Mouse (Mus musculus) ES-E14 (cell line): Measurements from ENCODE around the gene Kdm6b. TPM values are rescaled to one million over a fixed set of nuclear protein-coding genes. Genes with fewer than 3 reads are reported as not detected.

ENCODE experiments used
- DNase-seq: peaks from one replicate; pipeline ENCODE4 v3.0.0-alpha.2; 2013; ENCODE audit warnings: low read depth, low spot score
- H3K27ac ChIP-seq: 2 replicates; pipeline ENCODE4 v1.5.1; 2012; ENCODE audit warnings: low read depth, mild to moderate bottlenecking, low read length, moderate library complexity, mixed read lengths; ENCODE audit not compliant: poor library complexity, insufficient read depth, severe bottlenecking
- H3K36me3 ChIP-seq: 2 replicates; pipeline ENCODE4 v1.6.1; 2012; ENCODE audit warnings: mild to moderate bottlenecking, low read length, moderate library complexity, mixed read lengths; ENCODE audit not compliant: control insufficient read depth, poor library complexity, insufficient read depth, severe bottlenecking
- H3K4me1 ChIP-seq, 2 experiments: fragments of 150-350 bp in 1 of 2; sonication (generic) in 1 of 2; 2 replicates each; pipeline ENCODE4 v1.6.1; 2012; ENCODE audit warnings: low read length in 2 of 2, mild to moderate bottlenecking in 1 of 2, mixed read lengths in 1 of 2; ENCODE audit not compliant: control insufficient read depth in 2 of 2, insufficient read depth in 2 of 2, poor library complexity in 1 of 2
- H3K4me3 ChIP-seq, 2 experiments: fragments of 150-350 bp in 1 of 2; sonication (generic) in 1 of 2; 2 replicates each; pipeline ENCODE4 v1.5.1; 2012; ENCODE audit warnings: low read length in 2 of 2, low read depth in 1 of 2, mild to moderate bottlenecking in 1 of 2, mixed read lengths in 1 of 2; ENCODE audit not compliant: insufficient read depth in 1 of 2, poor library complexity in 1 of 2, severe bottlenecking in 1 of 2
- H3K9ac ChIP-seq: 2 replicates; pipeline ENCODE4 v1.6.1; 2012; ENCODE audit warnings: low read depth, mild to moderate bottlenecking, low read length, mixed read lengths; ENCODE audit not compliant: poor library complexity, insufficient read depth, severe bottlenecking
- H3K9me3 ChIP-seq: fragments of 150-350 bp; sonication (generic); 2 replicates; pipeline ENCODE4 v1.6.1; 2012; ENCODE audit warnings: low read depth, mild to moderate bottlenecking, low read length; ENCODE audit not compliant: control insufficient read depth, insufficient read depth
- CHD2 ChIP-seq: IDR thresholded peaks from 2 replicates; pipeline ENCODE4 v1.6.1; 2014; ENCODE audit warnings: mild to moderate bottlenecking, low read depth, low read length, inconsistent platforms
- HCFC1 ChIP-seq: IDR thresholded peaks from 2 replicates; pipeline ENCODE4 v1.6.1; 2012; ENCODE audit warnings: low read length, inconsistent platforms, borderline replicate concordance; ENCODE audit not compliant: insufficient read depth
- MAFK ChIP-seq: IDR thresholded peaks from 2 replicates; pipeline ENCODE4 v1.6.1; 2014; ENCODE audit warnings: mild to moderate bottlenecking, low read depth, low read length, inconsistent platforms; ENCODE audit not compliant: insufficient read depth
- ZC3H11A ChIP-seq: IDR thresholded peaks from 2 replicates; pipeline ENCODE4 v1.6.1; 2012; ENCODE audit warnings: low read depth, mild to moderate bottlenecking, inconsistent platforms, low read length, borderline replicate concordance
- ZNF384 ChIP-seq: IDR thresholded peaks from 2 replicates; pipeline ENCODE4 v1.6.1; 2012; ENCODE audit warnings: low read depth, low read length, inconsistent platforms
- in situ Hi-C, 2 experiments: fragments of 600-800 bp; cut with MboI; formaldehyde crosslinking; loops; one replicate each; pipeline ENCODE4 v1.15.1; 2025; ENCODE audit warnings: low sequenced_read_pairs in 2 of 2, inconsistent platforms in 1 of 2; ENCODE audit not compliant: unreplicated experiment in 2 of 2
- total RNA-seq: library from RNA; depleted of rRNA; stranded (reverse); fragments of 300-350 nt; gene quantifications from 2 replicates; pipeline ENCODE4 v1.2.3, GENCODE M21; 2012

Kdm6b gene
- total RNA-seq, 1 experiment = 9.4 TPM

DNA sequence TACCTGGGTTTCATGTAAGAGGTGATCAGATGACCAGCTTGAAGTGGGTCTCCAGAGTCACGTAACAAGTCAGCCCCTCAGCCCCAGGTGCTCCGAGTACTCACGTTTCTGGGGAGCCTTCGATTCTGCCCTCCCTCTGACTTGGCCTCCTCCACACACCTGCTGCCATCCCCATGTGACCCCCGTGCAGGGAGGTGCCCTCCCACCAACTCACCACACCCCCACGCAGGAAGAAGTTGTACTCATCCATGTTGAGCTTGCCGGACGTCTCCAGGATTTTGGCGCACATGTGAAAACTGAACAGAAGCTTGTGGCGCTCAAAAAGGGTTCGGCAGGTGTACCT is 19.1 kb upstream of the Kdm6b start:
- Histone ChIP-seq H3K4me1 (peaks cover 0 to 11% of the 10 kb centered on the region in 2 experiments; a peak in 2 of 4 replicates), H3K9ac (no peak overlapping the region), H3K27ac (no peak overlapping the region), H3K4me3 (no peak overlapping the region), H3K36me3 (no peaks in the 10 kb centered on the region), H3K9me3 (no peaks in the 10 kb centered on the region)
- in situ Hi-C loops = no loop called here
- no peak for DNase-seq
- TF ChIP-seq HCFC1 (no peak), ZC3H11A (no peak)

- in situ Hi-C loops = no loop called here
- Histone ChIP-seq H3K27ac (no peak overlapping the region), H3K4me1 (peaks cover 0 to 8% of the 10 kb centered on the region in 2 experiments; a peak in 2 of 4 replicates), H3K9me3 (no peaks in the 10 kb centered on the region), H3K9ac (no peak overlapping the region), H3K4me3 (no peak overlapping the region), H3K36me3 (no peaks in the 10 kb centered on the region)
- TF ChIP-seq MAFK (no peak), ZC3H11A (peak; percentile 75), CHD2 (no peak), HCFC1 (no peak)
- DNase-seq = no peak
Observed at GRCm38 (mm10) chr11:69431829-69432639, 18.6 kb upstream of the Kdm6b start.

DNA sequence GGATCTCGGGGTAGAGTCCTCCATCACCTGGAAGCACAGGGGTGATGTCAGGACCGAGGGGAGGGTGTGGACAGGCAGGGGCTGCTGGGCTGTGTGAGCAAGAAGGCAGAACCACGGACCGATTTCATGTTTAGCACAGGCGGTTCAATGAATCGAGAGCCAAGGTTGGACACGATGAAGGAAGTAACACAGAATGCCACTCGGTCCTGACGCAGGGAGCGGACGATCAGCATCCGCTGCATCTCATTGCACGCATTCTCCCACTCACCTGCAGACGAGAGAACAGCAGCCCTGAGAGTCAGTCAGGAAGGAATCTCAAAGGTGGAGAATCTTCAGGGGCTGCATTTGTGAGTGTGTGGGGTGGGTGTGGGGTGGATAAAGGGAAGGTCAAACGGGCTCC is 17.2 kb upstream of the Kdm6b start:
- Histone ChIP-seq H3K9me3 (no peaks in the 10 kb centered on the region), H3K4me1 (peaks cover 2 to 8% of the 10 kb centered on the region in 2 experiments; a peak in 2 of 4 replicates), H3K36me3 (no peaks in the 10 kb centered on the region), H3K4me3 (peak overlapping the region; percentile 0 to 40; a peak in 2 of 4 replicates), H3K27ac (no peak overlapping the region), H3K9ac (peak overlapping the region; percentile 10; the same call in 1 of the 2 replicates)
- in situ Hi-C loops = no loop called here
- TF ChIP-seq HCFC1 (no peak), ZC3H11A (no peak), CHD2 (no peak), MAFK (no peak), ZNF384 (no peak)
- DNase-seq = no peak

DNA sequence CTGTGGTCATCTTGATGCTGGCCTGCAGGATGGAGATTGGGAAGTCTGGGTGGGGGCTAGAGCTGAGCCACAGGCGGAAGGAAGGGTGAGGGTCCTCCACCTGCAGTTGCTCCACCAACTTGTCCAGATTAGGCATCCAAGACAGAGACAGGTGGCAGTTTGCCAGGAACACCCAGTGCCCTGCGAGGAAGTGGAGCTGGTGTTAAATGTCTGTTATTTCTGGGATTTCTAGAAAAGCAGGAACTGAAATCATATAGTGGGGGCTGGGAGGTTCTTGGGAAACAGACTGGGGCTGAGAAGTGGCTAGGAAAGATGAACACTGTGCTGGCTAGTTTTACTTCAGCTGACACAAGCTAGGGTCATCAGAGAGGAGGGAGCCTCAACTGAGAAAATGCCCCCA is 15.8 kb upstream of the Kdm6b start:
- Histone ChIP-seq H3K9ac (no peak overlapping the region), H3K36me3 (no peaks in the 10 kb centered on the region), H3K4me1 (peaks cover 2 to 8% of the 10 kb centered on the region in 2 experiments; a peak in 2 of 4 replicates), H3K4me3 (no peak overlapping the region), H3K9me3 (no peaks in the 10 kb centered on the region), H3K27ac (no peak overlapping the region)
- TF ChIP-seq MAFK = no peak
- no peak for TF ChIP-seq ZNF384
- TF ChIP-seq HCFC1 = no peak
- TF ChIP-seq CHD2 = no peak
- no peak for TF ChIP-seq ZC3H11A
- DNase-seq = no peak
- in situ Hi-C loops = no loop called here

- H3K9me3 ChIP-seq = no peaks in the 10 kb centered on the region
- no peaks in the 10 kb centered on the region for H3K36me3 ChIP-seq
- no peak overlapping the region for H3K4me3 ChIP-seq
- no peak overlapping the region for H3K9ac ChIP-seq
- TF ChIP-seq CHD2 = no peak
- no peak for TF ChIP-seq MAFK
- TF ChIP-seq ZC3H11A = no peak
- TF ChIP-seq HCFC1 = no peak
- TF ChIP-seq ZNF384 = no peak
- in situ Hi-C loops = no loop called here
- H3K27ac ChIP-seq = no peak overlapping the region
- peaks cover 2 to 8% of the 10 kb centered on the region in 2 experiments; a peak in 2 of 4 replicates for H3K4me1 ChIP-seq
- DNase-seq = peak; percentile 90
Observed at GRCm38 (mm10) chr11:69428751-69429150, 15.3 kb upstream of the Kdm6b start.
